Mouse (Mus musculus) limb, embryonic 12.5 days (tissue): ENCODE measurements at regions not wholly inside any gene's neighbourhood (a gene's known extent, or its start where the extent isn't known, plus 50 kb on each side); places are given as distances from the start of the nearest gene placed in this dataset.

Experiments used
- ATAC-seq: fragments of 200-750 bp; cut with Nextera tagmentation; 2 replicates; pipeline ENCODE4 v1.8.0; 2017; ENCODE audit warnings: low read depth, moderate TSS enrichment; ENCODE audit not compliant: insufficient number of reproducible peaks, insufficient read depth, low FRiP score, low TSS enrichment
- H3K27ac ChIP-seq: fragments of 300-500 bp; sonication (generic); 2 replicates; pipeline ENCODE4 v1.5.1; 2016; ENCODE audit warnings: mild to moderate bottlenecking, moderate library complexity
- H3K27me3 ChIP-seq: fragments of 300-500 bp; sonication (generic); 2 replicates; pipeline ENCODE4 v1.6.1; 2016; ENCODE audit warnings: mild to moderate bottlenecking, moderate library complexity
- H3K36me3 ChIP-seq: fragments of 300-500 bp; sonication (generic); 2 replicates; pipeline ENCODE4 v1.6.1; 2016; ENCODE audit warnings: mild to moderate bottlenecking, moderate library complexity
- H3K4me1 ChIP-seq: fragments of 300-500 bp; sonication (generic); replicated peaks from 2 replicates; pipeline ENCODE4 v1.6.1; 2016
- H3K4me2 ChIP-seq: fragments of 300-500 bp; sonication (generic); 2 replicates; pipeline ENCODE4 v1.6.1; 2016; ENCODE audit warnings: mild to moderate bottlenecking, moderate library complexity
- H3K4me3 ChIP-seq: fragments of 300-500 bp; sonication (generic); replicated peaks from 2 replicates; pipeline ENCODE4 v1.5.1; 2016; ENCODE audit warnings: mild to moderate bottlenecking
- H3K9ac ChIP-seq: fragments of 300-500 bp; sonication (generic); replicated peaks from 2 replicates; pipeline ENCODE4 v1.6.1; 2016; ENCODE audit warnings: mild to moderate bottlenecking, moderate library complexity
- H3K9me3 ChIP-seq: fragments of 300-500 bp; sonication (generic); 2 replicates; pipeline ENCODE4 v1.6.1; 2016; ENCODE audit warnings: mild to moderate bottlenecking, moderate library complexity
- WGBS: fragments of 180-500 bp; shearing (Covaris S2); methylation state at CpG from one replicate; pipeline ENCODE4 v1.1.7; 2016; 5-methylcytosine and 5-hydroxymethylcytosine counted together

DNA sequence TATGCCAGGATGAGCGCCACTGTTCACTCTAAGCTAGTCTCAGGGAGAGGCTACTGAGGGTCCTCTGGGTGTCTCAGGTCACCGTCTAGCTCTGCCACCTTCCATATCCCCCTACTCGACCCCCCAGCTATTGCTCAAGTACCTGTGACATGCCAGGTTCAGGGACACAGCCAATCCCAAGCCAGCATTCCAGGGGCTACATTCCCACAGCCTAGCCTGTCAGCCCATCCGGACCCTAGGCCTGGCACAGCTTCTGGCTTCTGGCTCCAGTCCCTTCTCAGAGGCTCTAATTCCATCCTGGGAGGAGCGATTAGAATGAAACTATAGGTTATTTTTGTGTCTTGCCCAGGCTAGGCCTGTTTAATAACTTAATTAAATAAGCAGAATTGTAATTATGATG lies 105.2 kb downstream of the 1810010D01Rik start:
- ATAC-seq, result no peak
- H3K4me2 ChIP-seq, result no peak overlapping the region
- H3K9me3 ChIP-seq, result no peaks in the 10 kb centered on the region
- 72% methylated on average over 5 of the region's 5 CpGs for WGBS
- peaks cover 15% of the 10 kb centered on the region for H3K4me1 ChIP-seq
- no peaks in the 10 kb centered on the region for H3K27me3 ChIP-seq
- 0 out of 2 replicates have a peak overlapping the region, but pooled peaks have one; percentile 17 for H3K27ac ChIP-seq
- no peak overlapping the region for H3K4me3 ChIP-seq
- H3K36me3 ChIP-seq, result no peaks in the 10 kb centered on the region
- no peak overlapping the region for H3K9ac ChIP-seq

DNA sequence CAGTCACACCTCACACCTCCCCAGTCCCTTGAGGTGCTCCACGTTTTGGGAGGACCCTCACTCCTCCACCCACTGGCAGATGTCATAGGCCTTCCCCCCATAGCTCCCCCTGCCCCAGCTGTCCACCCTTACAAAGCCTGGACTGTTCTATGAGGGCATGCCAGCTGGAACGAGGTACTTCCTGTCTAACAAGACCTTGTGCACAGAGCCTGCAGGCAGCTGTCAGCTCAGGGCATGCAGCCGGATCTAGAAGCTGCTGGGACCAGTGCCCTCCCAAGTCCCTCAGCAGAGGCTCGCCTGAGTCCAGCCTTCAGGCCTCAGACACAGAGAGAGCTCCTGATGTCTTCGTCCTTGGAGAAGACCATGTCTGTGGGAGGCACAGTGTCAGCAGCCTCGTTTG lies 105.7 kb downstream of the 1810010D01Rik start:
- 56% methylated on average over 6 of the region's 6 CpGs for WGBS

DNA sequence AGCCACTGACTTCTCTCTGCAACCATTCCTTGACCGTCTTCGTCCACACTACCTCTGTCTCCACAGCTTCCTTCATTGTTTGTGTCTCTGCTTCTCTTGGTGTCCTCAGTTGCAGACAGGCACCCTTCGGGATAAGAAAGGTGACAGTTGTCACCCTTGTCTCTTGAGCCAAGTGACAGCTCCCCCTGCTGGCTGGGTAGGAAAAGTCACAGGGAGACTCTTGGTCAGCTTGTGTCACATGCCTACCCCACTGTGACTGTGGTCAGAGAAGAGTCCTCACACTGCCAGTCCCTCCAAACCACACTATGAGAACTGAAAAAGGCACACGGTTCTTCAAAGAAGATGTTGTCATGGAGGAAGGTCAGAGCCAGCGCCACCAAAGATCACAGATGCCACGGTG lies 109.6 kb downstream of the 1810010D01Rik start:
- WGBS, result 88% methylated on average over 6 of the region's 6 CpGs
- no peaks in the 10 kb centered on the region for H3K9me3 ChIP-seq
- H3K9ac ChIP-seq, result no peak overlapping the region
- peaks cover 21% of the 10 kb centered on the region for H3K4me1 ChIP-seq
- no peaks in the 10 kb centered on the region for H3K27me3 ChIP-seq
- H3K36me3 ChIP-seq, result no peaks in the 10 kb centered on the region
- H3K4me2 ChIP-seq, result no peak overlapping the region
- H3K27ac ChIP-seq, result no peak overlapping the region
- ATAC-seq, result no peak
- H3K4me3 ChIP-seq, result no peak overlapping the region

More for the DNA sequence above, 105.7 kb downstream of the 1810010D01Rik start:
- peaks cover 15% of the 10 kb centered on the region for H3K4me1 ChIP-seq
- H3K9me3 ChIP-seq, result no peaks in the 10 kb centered on the region
- H3K27ac ChIP-seq, result 0 out of 2 replicates have a peak overlapping the region, but pooled peaks have one; percentile 17
- ATAC-seq, result 0 out of 2 replicates have a peak, but pooled peaks have one; percentile 40
- H3K4me2 ChIP-seq, result no peak overlapping the region
- H3K27me3 ChIP-seq, result no peaks in the 10 kb centered on the region
- no peaks in the 10 kb centered on the region for H3K36me3 ChIP-seq
- no peak overlapping the region for H3K4me3 ChIP-seq
- no peak overlapping the region for H3K9ac ChIP-seq

DNA sequence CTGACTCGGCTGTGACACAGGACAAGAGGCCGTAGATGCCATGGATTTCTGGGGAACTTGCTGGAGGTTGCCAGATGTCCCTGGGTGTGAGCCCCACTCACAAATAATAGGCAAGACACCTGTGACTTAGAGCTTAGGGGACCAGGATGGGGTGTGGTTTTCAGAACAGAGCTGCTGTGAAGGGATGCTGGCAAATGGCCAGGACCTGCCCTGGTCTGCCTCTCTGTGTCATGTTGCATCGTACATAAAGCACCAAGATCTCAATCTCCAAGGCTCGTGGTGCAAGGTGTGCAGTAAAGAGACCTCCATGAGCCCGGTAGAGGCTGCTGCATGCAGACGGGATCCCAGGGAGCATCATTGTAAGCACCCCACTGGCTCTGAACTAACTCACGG lies 113.8 kb downstream of the 1810010D01Rik start:
- H3K9ac ChIP-seq, result no peak overlapping the region
- no peak overlapping the region for H3K4me3 ChIP-seq
- no peaks in the 10 kb centered on the region for H3K9me3 ChIP-seq
- no peak for ATAC-seq
- H3K27ac ChIP-seq, result no peak overlapping the region
- H3K27me3 ChIP-seq, result no peaks in the 10 kb centered on the region
- H3K4me2 ChIP-seq, result no peak overlapping the region
- peaks cover 8% of the 10 kb centered on the region; the same call in 1 of the 2 replicates for H3K4me1 ChIP-seq
- no peaks in the 10 kb centered on the region for H3K36me3 ChIP-seq
- WGBS, result 72% methylated on average over 7 of the region's 7 CpGs

DNA sequence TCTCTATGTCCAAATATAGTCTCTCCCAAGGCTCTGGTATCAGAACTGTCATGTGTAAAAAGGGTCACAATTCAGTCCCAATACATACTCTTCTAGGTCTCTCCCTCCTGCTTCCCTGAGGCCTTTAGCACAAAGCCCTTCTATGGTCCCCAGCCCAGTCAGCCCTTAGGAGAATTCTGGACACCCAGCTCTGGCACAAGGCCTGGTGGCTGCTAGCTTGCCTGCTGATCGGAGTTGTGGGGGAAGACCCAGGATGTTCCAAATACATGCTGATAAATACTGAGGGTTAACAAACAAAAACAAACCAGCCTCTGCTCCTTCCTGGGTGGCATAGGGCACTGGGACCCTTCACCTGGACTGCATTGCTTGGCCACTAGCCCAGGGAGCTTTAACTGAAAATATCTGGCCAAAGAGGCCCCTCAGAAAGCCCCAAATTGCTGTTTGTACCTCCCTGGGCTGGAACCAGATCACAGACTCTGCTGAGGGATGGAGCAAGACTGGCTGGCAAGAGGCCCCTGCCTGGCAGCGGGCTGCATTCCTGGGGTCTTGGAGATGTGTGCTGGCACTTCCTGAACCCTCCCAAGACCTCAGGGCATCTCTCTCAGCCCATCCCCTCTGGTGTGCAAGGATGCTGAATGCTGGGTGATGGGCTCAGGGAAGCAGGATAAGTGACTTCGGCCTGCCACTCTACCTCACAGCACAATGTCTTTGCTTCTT lies 114.3 kb downstream of the 1810010D01Rik start:
- Histone ChIP-seq H3K36me3 (no peaks in the 10 kb centered on the region), H3K4me2 (no peak overlapping the region), H3K9me3 (no peaks in the 10 kb centered on the region), H3K4me1 (peaks cover 8% of the 10 kb centered on the region; the same call in 1 of the 2 replicates), H3K9ac (no peak overlapping the region), H3K27me3 (no peaks in the 10 kb centered on the region), H3K4me3 (no peak overlapping the region), H3K27ac (no peak overlapping the region)
- no peak for ATAC-seq
- WGBS, result 85% methylated on average over 3 of the region's 3 CpGs

DNA sequence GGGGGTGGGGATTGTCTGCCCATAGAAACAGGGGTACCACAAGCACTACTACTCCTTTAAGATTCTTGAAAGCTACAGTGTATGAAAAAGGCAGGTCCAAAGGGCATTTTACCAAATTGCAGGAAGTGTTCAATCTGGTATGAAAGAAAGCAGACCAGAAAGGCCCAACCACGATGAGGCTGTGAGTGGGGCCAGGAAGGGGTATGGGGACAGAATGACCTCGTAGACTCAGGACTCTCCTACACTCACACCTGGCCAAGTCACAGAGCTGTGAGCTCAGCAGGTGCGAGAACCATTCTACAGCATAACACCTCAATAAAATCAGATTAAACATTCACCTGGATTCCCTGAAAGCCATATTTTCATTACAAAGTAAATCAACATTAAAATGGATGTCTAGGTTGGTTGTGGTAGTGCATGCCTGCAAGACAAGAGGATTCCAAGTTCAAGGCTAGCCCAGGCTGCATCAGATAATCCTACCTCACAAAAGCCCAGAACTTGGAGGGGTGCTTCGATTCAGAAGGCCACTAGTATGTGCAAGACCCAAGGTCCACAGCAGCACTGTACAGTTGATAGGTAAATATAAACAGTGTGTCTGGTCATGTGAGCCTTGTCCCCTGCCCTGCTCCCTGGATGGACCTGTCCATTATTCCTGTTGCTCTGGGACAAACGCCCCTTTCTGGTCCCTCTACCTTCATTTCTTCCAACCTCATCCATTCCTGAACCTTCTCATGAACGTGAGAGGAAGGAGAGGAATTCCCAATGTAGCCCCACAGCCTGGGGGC lies 115.3 kb downstream of the 1810010D01Rik start:
- WGBS, result 78% methylated on average over 6 of the region's 6 CpGs
- no peak for ATAC-seq

DNA sequence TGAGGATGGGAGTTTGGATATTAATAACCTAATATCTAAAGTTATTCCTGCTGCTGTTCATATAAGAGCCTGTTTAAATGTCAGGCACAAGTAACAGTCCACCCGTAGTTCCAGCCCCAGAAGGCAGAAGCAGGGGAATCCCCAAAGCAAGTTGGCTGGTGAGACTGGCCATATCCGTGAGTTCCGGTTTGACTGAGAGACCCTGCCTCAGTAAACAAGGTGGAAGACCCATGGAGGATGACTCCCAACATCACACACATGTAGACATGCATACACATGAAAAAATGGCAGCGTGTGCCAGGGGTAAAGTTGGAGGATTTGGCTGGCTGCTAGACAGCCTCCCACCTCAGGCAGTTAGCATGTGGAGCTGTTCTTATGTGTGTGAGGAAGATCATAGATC lies 117.1 kb downstream of the 1810010D01Rik start:
- Histone ChIP-seq H3K27ac (no peak overlapping the region), H3K9ac (no peak overlapping the region), H3K36me3 (no peaks in the 10 kb centered on the region), H3K4me2 (no peak overlapping the region), H3K9me3 (no peaks in the 10 kb centered on the region), H3K4me1 (peaks cover 8% of the 10 kb centered on the region; the same call in 1 of the 2 replicates), H3K27me3 (no peaks in the 10 kb centered on the region), H3K4me3 (no peak overlapping the region)
- no peak for ATAC-seq
- 80% methylated on average over 4 of the region's 4 CpGs for WGBS

More for the DNA sequence above, 115.3 kb downstream of the 1810010D01Rik start:
- Histone ChIP-seq H3K4me2 (no peak overlapping the region), H3K4me3 (no peak overlapping the region), H3K4me1 (peaks cover 8% of the 10 kb centered on the region; the same call in 1 of the 2 replicates), H3K9me3 (no peaks in the 10 kb centered on the region), H3K36me3 (no peaks in the 10 kb centered on the region), H3K27ac (no peak overlapping the region), H3K27me3 (no peaks in the 10 kb centered on the region), H3K9ac (no peak overlapping the region)

DNA sequence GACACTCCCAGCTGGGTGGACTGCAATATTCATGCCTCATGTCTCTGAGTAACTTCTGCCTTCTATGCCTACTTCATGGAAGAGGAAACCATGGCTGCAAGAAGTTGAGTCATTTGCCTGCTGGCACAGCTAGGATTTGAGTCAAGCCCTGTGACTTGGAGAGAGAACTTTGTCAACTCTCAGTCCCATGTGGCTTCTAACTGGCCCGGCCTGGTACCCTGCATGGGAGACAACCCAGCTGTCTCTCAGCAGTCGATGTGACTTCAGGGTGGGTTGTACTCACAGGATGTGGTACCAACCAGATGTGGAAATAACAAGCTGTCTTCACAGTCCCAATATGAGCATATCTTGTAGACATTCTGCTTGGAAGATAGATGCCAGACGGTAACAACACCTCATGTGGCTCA lies 118.6 kb downstream of the 1810010D01Rik start:
- WGBS, result 88% methylated on average over 3 of the region's 3 CpGs
- H3K9me3 ChIP-seq, result peaks cover 8% of the 10 kb centered on the region; the same call in 1 of the 2 replicates

DNA sequence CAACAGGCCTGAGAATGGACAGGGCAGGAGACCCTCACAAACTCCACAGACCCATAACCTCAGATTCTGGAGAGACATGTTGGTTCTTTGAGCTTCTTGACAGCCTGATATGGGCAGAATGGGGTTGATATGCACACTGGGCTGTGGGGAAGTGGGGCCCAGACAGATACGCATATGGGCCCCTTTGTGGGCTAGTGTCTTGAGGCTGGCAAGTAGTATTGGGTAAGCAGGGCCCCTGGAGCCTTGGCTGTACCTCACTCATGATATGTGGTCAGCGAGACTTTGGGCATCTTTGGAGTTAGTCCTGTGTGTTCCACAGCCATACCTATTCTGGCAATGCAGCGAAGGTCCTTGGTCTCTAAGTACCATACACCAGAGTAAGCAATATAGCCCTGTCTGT lies 119.3 kb downstream of the 1810010D01Rik start:
- peaks cover 8% of the 10 kb centered on the region; the same call in 1 of the 2 replicates for H3K9me3 ChIP-seq
- H3K4me2 ChIP-seq, result no peak overlapping the region
- no peaks in the 10 kb centered on the region for H3K36me3 ChIP-seq
- no peak overlapping the region for H3K27ac ChIP-seq
- H3K27me3 ChIP-seq, result no peaks in the 10 kb centered on the region
- no peak overlapping the region for H3K9ac ChIP-seq
- peaks cover under 1% of the 10 kb centered on the region; the same call in 1 of the 2 replicates for H3K4me1 ChIP-seq
- 90% methylated on average over 3 of the region's 3 CpGs for whole genome bisulfite sequencing
- ATAC-seq, result no peak
- H3K4me3 ChIP-seq, result no peak overlapping the region

More for the DNA sequence above, 118.6 kb downstream of the 1810010D01Rik start:
- no peaks in the 10 kb centered on the region for H3K36me3 ChIP-seq
- H3K27me3 ChIP-seq, result no peaks in the 10 kb centered on the region
- no peak overlapping the region for H3K27ac ChIP-seq
- no peak overlapping the region for H3K4me2 ChIP-seq
- no peak overlapping the region for H3K9ac ChIP-seq
- peaks cover 7% of the 10 kb centered on the region; the same call in 1 of the 2 replicates for H3K4me1 ChIP-seq
- H3K4me3 ChIP-seq, result no peak overlapping the region
- no peak for ATAC-seq

DNA sequence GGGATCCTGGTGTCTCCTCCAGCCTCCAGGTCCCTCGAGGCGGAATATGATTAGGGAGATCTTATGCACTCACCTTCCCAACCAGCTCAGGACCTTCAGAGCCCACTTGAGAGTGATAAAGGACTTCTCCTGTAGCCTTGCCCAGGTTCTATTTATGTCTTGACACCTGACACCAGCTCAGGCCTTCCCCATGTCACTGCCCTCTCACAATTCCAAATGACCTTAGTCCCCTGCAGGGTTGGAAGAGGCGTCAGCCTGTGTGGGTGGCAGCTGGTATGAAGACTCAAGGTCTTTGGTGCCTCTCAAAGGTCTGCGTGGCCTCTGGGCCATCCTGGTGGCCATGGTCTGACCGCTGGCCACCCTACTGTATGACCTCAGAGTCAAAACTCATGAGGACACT lies 120.1 kb downstream of the 1810010D01Rik start:
- Histone ChIP-seq H3K27ac (no peak overlapping the region), H3K4me3 (no peak overlapping the region), H3K36me3 (no peaks in the 10 kb centered on the region), H3K4me2 (no peak overlapping the region), H3K9me3 (peaks cover 8% of the 10 kb centered on the region; the same call in 1 of the 2 replicates), H3K9ac (no peak overlapping the region), H3K4me1 (no peaks in the 10 kb centered on the region), H3K27me3 (no peaks in the 10 kb centered on the region)
- no peak for ATAC-seq
- WGBS, result 70% methylated on average over 5 of the region's 5 CpGs
